Mouse (Mus musculus) urinary bladder, adult 18-20 months (tissue): ENCODE measurements around the gene Lcn3.
"Not testable (repeated sequence)": the region's sequence is repeated elsewhere in the genome, so short reads cannot be mapped to it uniquely, and the experiment has no call there.

Source experiments
- DNase-seq, 2 experiments: peaks; one replicate each; pipeline ENCODE4 v3.0.0; 2022; ENCODE audit warnings: low spot score in 2 of 2, mixed read lengths in 2 of 2

Lcn3 gene

DNA sequence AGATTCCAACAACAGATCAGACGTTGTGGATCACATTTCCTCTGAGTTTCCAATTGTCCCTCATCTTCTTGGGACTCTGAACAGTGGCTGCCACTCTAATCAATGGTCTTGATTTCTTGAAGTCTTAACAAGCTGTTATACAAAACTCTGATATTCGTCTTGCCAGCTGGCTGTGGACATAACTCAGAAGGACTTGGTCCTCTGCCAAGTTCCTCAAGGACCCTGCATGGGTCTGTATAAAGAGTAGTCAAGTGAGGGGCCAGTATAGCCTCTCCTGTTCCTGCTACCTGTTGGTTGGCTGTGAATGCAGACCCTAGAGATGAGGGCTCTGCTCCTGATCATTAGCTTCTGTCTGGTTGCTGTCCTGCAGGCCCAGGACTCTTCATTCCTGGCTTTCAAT is at the start of gene Lcn3:
TSS of gene Lcn3 (plus strand) at position 301 of the 400 bp plus-strand sequence.
- no peak for DNase-seq

DNA sequence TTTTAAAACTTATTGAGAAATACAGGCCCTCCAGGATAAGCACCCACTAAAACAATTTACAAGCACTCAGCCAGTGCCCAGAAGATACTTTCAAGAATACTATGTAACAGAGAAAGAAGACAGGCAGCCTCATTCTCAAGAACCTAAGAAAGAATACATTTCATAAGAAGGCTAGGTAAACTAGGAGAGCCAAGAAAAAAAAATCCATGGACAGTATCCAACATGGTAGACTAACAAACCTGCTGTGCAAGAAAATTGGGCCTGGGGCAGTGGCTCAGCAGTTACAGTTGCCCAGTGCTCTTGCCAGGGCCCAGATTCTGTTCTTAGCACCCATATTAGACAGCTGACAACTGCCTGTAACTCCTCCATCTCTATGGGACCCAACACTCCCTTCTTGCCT is 48.1 kb upstream of the Lcn3 start:
- no peak for DNase-seq

- DNase-seq = no peak
Measured at GRCm38 (mm10) chr2:25733199-25733930, 32.0 kb upstream of the Lcn3 start.

DNA sequence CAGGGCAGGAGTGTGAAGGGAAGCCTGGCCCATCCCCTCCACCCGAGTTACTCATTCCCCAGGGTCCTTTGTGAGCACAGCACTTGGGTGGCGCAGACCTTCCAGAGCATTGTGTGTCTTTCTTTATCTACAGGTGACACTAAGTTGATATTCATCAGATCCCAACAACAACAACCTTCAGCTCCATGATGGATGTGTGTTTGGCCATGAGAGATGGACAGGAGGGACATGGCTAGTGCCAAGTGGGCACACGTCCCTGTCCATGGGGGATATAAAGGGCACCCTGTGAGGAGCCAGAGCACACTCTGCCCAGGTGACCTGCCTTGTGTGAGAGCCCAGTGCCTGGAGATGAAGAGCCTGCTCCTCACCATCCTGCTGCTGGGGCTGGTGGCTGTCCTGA is 28.7 kb upstream of the Lcn3 start, which contains the start of gene Obp2b:
TSS of gene Obp2b (plus strand) at position 301 of the 400 bp plus-strand sequence.
- DNase-seq = not testable (repeated sequence)

DNA sequence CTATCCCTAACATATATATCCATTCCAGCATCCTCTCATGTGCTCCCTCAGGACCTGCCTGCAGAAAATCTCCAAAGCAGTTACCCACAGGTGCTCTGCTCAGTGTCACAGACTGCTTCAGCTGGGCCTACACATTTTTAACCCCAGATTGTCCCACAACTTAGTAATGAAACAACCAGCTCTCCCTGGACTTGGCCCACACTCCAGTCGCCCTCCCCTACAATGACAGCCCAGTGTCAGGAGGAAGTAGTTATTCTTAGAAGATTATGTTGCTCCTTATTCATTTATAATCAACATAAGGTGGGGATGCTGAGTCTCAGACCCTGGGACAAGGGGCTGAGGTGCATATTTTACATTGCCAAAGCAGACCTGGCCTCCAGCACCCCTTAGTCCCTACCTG is 23.7 kb upstream of the Lcn3 start:
- DNase-seq = no peak

DNA sequence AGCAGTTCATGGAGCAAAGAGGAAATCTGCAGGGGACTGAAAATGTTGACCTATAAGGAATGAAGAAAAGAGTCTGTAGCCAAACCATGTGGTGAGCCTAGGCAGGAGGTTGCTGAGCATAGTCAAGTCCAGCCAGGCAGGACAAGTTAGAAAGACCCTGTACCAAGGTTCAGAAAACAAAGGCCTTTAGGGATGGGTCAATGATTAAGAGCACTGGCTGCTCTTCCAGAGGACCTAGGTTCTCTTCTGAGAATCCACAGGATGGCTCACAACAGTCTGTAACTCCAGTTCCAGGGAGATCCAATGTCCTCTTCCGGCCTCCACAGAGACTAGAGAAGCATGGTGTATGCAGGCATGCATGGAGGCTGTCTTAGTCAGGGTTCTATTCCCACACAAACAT is 11.2 kb upstream of the Lcn3 start:
- no peak for DNase-seq

- no peak for DNase-seq
Measured at GRCm38 (mm10) chr2:25758064-25758625, 7.2 kb upstream of the Lcn3 start.

DNA sequence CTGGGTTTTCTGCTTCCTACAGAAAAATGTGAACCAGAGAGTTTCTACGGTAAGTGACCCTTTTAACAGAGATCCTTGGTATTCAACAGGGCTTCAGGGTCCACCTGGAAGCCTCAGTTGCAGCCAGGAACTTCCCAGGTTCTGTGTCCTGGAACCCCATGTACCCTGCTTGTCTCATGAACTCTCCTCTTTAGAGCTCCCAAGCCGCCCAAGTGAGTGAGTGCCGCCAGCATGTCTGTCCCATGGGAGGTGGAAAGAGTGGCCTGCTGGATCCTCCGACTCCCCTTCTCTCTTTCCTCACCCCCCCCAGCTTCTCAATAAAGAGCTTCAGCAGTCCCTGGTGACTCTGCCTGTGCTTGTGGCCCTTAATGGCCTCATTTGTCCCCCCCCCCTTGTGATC is 2.4 kb downstream of the Lcn3 start:
- DNase-seq = no peak

GRCm38 (mm10) chr2:25773507-25773906 is 8.1 kb downstream of the Lcn3 start:
- no peak for DNase-seq

- DNase-seq = no peak
Measured at GRCm38 (mm10) chr2:25774640-25775039, 9.3 kb downstream of the Lcn3 start.

GRCm38 (mm10) chr2:25775991-25776390 is 10.6 kb downstream of the Lcn3 start:
- DNase-seq = no peak

- DNase-seq = no peak
Measured at GRCm38 (mm10) chr2:25776717-25777116, 11.3 kb downstream of the Lcn3 start, which contains the start of gene Lcn11. Gene Lcn11 (plus strand): TSS chr2:25777017.

GRCm38 (mm10) chr2:25779076-25779475 is 13.7 kb downstream of the Lcn3 start:
- no peak for DNase-seq

DNA sequence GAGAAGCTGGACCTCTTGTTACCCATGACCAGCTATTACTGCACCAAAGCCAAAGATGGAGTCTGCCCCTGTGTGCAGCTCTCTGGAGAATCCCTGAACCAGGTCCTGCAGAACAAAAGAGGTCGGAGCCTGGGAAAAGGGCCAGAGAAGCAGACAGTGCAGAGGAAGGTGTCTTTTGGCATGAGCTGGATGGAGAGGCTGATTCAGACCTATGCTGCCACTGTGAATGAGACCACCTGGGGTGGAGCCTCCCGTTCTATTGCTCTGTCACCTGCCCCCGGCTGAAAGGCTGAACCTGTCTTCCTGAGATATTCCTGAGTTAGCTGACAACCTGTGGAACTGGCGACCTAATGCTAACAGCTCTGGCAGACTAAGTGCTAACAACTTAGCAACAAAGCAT is 15.6 kb downstream of the Lcn3 start:
- DNase-seq = no peak

GRCm38 (mm10) chr2:25781957-25782356 is 16.6 kb downstream of the Lcn3 start, which contains the start of gene Gm13539:
Gene Gm13539 (plus strand): TSS chr2:25782257.
- no peak for DNase-seq

DNA sequence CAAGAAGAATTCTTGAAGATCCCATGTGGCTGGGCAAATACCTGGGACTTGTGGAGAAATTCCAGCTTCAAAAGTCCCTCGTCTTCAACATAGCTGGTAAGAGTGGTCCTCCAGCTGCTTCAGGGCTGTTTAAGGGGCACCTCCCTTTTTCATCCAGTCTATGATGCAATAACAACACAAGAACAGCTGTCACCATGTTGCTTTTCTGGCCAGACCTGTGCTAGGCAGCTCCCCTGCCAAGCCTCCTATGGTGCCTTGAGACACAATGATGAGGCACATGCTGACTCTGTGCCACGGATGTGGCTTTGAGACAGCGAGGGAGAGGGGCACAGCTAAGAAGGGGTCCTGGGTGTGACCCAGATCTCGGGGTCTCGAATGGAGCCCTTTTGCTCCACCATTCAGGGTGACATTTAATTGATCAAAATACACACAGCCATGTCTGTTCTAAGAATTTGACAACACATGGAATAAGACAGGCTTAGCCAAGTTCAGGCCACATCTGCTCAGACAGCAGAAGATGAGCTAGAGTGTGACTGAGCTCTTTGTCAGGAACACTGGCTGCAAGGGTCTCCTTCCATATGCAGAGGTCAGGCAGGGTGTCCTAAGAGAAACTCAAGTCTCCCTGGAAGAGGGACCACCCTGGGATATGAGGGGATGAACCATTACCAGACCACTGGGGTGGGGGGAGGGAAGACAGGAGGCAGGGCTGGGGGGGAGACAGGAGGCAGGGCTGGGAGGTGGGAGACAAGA is 20.4 kb downstream of the Lcn3 start:
- DNase-seq = no peak

GRCm38 (mm10) chr2:25789092-25789491 is 23.7 kb downstream of the Lcn3 start:
- no peak for DNase-seq

GRCm38 (mm10) chr2:25797635-25798034 is 32.3 kb downstream of the Lcn3 start:
- no peak for DNase-seq

DNA sequence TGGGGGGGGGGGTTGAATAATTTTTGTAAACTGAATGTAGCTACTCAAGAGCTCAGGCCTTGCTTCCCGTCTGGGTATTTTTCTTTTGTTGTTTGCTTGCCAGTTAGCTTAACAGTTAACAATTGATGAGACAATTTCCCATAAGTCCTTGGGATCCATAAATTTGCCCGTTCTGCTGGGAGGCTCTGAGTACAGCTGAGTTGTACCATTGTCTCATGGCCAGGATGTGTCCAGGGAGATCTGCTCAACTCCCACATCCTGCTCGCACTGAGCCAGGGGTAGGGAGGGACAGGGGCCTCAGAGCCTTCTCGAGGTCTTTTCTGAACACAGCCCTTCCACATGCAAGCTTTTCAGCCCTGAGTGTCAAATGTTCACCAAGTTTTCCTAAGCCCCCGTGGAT is 32.7 kb downstream of the Lcn3 start:
- no peak for DNase-seq

- no peak for DNase-seq
Measured at GRCm38 (mm10) chr2:25811711-25812110, 46.3 kb downstream of the Lcn3 start.

DNA sequence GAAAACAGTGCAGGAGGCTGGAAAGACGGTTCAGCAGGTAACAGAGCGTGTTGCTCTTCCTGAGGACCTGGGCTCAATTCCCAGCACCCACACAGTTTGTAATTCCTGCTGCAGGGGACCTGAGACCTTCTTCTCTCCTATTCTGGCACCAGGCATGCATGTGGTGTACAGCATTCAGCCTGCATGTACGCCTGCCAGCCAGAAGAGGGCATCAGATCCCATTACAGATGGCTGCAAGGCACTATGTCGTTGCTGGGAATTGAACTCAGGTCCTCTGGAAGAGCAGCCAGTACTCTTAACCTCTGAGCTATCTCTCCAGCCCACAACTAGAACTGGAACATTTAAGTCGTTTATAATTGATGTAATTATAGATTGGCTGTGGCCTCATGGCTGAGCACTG is 48.0 kb downstream of the Lcn3 start:
- no peak for DNase-seq

- not testable (repeated sequence) for DNase-seq
Measured at GRCm38 (mm10) chr2:25815748-25816147, 50.4 kb downstream of the Lcn3 start, which contains the start of gene Glt6d1. Gene Glt6d1 (minus strand): TSS chr2:25815848.
